Mouse (Mus musculus) testis, adult 2 months (tissue): Measurements from ENCODE around the gene Itpr2.

Experiments used
- CTCF ChIP-seq: fragments of 200-500 bp; IDR thresholded peaks from 2 replicates; pipeline ENCODE4 v1.5.1; 2012; ENCODE audit warnings: low read depth, mild to moderate bottlenecking, inconsistent platforms, low read length, moderate library complexity; ENCODE audit not compliant: control insufficient read depth, insufficient read depth, insufficient replicate concordance
- POLR2A ChIP-seq: fragments of 200-500 bp; IDR thresholded peaks from 2 replicates; pipeline ENCODE4 v1.6.1; 2012; ENCODE audit warnings: low read depth, mild to moderate bottlenecking, inconsistent platforms, low read length, moderate library complexity; ENCODE audit not compliant: control insufficient read depth

- TF ChIP-seq CTCF (no peak), POLR2A (no peak)
These were observed 1.3 kb downstream of the Itpr2 start for GRCm38 (mm10) chr6:146500771-146501170.
